Mouse (Mus musculus) C2C12 (cell line): ENCODE data around the gene Tmem132e.

Experiments used
- CTCF ChIP-seq: IDR thresholded peaks from one replicate; pipeline ENCODE4 v1.5.1; 2011; ENCODE audit not compliant: control insufficient read depth, insufficient read depth, insufficient read length
- MAX ChIP-seq: IDR thresholded peaks from one replicate; pipeline ENCODE4 v1.6.1; 2011; ENCODE audit warnings: mild to moderate bottlenecking, control low read depth
- MYOG ChIP-seq: IDR thresholded peaks from one replicate; pipeline ENCODE4 v1.6.1; 2011; ENCODE audit not compliant: control insufficient read depth, insufficient read length; ENCODE audit errors: extremely low read depth

DNA sequence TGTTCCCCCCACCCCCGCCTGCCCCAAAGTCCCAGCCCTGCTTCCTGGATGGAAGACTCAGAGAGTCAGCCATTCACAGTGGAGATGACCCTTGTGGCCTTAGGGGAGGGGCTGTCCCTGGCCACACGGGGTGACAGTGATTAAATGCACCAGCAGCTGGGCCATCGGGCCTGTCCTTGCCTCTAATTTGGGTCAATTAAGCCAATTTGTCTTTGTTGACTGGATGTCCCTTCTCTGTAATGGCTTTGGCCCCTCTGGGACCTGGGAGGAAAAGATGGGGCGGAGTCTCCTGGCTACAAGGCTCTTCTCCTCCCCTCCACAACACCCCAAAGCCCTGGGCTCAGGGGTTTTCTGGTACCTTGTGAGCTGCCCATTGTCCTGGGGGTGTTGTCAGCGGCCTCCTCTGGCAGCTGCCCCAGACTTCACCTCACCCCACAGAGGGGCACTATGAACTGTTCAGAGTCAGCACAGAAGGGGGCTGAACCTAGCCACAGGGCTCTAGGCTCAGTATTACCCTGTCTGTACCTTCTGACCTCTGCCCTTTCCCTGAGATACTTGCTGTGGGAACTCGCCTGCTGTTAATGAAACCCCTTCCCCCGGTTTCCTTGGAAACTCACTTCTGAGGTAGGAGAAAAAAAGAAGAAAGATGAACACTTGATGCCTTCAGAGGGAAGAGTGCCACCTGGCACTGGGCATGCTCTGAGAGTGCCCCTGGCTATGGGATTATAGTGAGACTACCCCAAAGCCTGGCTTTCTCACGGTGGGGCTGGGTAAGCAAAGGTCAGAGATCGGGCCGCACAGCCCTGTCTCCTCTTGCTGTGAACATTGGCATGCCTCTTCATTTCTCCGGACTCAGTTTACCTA, 17.9 kb downstream of the Tmem132e start:
- TF ChIP-seq CTCF (no peak), MYOG (no peak), MAX (no peak)
